Mouse (Mus musculus): ENCODE data around the gene Kazn. TPM values are rescaled to one million over a fixed set of nuclear protein-coding genes. Genes with fewer than 3 reads are reported as not detected.

Kazn gene
- total RNA-seq, 2 experiments from 2014 or later: 7.1 to 10.0 TPM

GRCm38 (mm10) chr4:142242164-142242563, 3.0 kb upstream of the Kazn start:
- no peak for DNase-seq

DNA sequence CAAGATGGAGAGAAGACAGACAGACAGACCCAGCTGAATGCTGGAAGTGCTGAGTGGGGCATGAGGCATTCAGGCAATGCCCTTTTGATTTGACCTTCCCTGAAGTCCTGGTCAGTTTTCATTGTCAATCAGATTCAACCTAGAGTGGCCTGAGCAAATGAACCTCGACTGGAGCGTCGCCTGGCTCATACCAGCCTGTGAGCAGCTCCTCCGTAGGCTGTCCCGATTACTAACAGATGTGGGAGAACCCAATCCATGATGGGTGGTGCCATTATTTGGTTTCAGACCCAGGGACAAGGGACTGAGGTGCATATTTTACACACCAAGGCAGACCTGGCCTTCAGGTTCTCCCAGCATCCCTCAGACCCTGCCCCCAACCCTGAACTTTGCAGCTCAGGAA, 1.7 kb upstream of the Kazn start:
- no peak for DNase-seq

- DNase-seq: peak; percentile 74
Observed at GRCm38 (mm10) chr4:142238486-142239239, 538 bp downstream of the Kazn start.

DNA sequence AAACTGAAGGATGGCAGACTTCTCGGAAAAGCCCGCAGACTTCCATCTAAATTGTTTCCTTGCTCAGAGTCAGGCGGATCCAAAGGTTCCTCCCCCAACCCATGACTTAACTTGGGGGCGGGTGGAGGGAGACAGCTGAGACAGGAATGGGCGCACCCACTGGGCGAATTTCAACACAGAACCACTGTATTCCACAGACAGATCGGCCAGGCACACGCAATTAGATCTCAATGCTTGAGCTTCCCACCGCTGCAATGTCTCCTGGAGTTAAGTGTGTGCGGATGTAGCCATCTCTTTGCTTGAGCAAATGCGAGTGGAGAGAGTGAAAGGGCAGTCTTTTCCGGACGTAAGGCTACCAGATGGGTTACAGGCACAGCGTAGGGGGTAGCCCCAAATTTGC, 1.2 kb downstream of the Kazn start:
- no peak for DNase-seq

DNA sequence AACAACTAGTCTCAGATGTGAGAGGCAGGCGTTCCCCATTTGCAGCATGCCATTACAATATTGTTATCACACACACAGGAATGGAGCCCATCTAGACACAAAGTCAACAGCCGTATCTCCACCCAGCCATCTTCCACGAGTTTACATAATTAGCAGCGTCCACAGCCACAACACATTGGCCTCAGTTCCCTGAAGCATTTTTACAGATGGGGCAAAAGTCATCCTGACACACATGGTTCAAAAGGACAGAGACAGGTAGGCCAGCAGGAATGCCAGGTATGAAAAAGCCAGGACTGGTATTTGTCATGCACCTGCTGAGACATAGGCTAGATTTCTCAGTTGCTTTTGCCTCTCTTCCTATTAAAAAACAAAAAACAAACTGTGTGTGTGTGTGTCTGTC, 2.5 kb downstream of the Kazn start:
- DNase-seq: no peak

- DNase-seq: no peak
Observed at GRCm38 (mm10) chr4:142235426-142235825, 3.8 kb downstream of the Kazn start.

GRCm38 (mm10) chr4:142234828-142235227, 4.4 kb downstream of the Kazn start:
- DNase-seq: no peak

GRCm38 (mm10) chr4:142228821-142229575, 10.2 kb downstream of the Kazn start:
- no peak for DNase-seq

DNA sequence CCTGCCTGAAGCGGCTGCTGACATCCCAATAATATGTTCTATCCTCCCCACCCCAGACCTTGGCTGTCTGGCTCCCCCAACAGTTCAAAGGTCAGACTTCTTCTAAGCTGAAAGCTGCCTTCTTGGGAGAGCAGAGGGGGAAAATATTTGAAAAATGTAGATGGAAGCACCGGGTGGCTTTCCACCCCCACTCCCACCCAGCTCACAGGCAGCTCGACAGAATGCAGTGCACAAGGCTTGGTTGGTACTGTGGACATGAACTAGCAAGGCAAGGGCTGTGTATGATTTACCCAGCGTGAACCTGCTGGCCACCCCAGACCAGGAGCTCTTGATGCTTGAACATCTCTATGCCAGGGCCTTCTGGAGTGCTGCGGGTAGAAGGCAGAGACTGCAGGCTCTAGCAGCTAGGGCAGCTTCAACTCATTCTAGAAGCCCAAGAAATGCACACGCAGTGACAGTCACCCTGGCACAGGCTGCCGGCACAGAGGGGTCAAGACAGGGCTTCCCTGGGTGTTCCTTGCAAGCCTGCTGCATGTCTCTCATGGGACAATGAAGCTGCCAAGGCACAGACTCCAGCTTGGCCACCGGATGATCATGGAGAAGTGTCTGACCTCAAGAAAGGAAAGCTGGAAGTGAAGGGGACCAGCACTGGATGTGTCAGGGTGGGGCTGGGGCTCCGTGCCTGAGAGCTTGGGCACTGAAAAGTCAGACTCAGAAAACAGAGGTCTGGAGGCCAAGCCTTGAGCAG, 15.1 kb downstream of the Kazn start:
- no peak for DNase-seq

DNA sequence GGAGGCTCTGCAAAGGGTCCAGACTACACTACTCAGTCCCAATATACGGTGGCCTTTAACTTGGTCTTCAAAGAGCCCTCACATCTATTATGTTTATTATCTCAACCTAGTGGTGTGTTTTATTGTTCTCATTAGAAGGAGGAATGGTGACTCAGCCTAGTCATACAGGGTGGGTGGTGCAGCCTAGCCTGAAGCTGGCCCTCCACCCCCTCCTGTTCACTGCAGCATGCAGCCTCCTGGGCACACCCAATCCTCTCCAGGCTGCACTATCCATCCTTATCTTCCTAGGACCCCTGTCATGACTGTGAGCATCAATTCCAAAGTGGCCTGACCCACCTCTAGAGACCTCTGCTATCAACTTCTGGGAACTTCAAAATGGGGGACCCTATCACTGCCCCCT, 16.8 kb downstream of the Kazn start:
- no peak for DNase-seq

GRCm38 (mm10) chr4:142221757-142222072, 17.5 kb downstream of the Kazn start:
- DNase-seq: no peak

DNA sequence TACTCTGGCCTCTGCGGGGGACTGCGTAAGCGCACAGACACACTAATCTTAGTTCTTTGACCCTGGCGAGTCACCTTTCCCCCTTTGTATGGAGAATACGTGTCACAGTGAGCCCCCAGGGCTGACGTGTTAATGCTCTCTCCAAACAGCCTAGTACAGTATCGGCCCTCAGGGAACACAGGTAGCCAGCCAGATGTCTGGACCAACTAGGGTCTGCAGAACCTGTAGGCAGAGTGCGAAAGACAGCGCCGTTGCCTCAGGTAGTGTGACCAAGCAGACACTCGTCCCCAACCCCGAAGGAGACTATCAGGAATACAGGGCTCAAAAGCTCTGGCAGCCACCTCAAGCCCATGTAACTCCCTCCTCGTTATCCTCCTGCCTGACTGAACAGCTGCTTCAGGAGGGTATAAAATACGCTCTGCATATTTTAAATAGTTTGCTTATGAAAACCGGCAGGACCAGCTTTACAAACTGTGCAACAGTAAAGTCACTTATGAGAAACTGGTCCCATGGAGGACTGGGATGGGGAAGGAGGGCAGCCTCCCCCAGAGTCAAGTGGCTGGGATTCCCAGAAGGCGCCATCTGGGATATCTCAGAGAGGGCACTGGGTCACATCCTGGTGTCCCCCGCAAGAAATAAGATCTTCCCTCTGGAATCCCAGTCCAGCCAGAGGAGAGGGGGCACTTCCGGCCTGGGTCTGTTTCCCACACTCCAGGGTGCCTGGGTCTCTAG, 18.0 kb downstream of the Kazn start:
- DNase-seq: no peak

GRCm38 (mm10) chr4:142218997-142219396, 20.2 kb downstream of the Kazn start:
- DNase-seq: no peak

- DNase-seq: no peak
Observed at GRCm38 (mm10) chr4:142217048-142217447, 22.2 kb downstream of the Kazn start.

GRCm38 (mm10) chr4:142215760-142216159, 23.4 kb downstream of the Kazn start:
- no peak for DNase-seq

- DNase-seq: no peak
Observed at GRCm38 (mm10) chr4:142214532-142214931, 24.7 kb downstream of the Kazn start.

- DNase-seq: no peak
Observed at GRCm38 (mm10) chr4:142212425-142212824, 26.8 kb downstream of the Kazn start.

DNA sequence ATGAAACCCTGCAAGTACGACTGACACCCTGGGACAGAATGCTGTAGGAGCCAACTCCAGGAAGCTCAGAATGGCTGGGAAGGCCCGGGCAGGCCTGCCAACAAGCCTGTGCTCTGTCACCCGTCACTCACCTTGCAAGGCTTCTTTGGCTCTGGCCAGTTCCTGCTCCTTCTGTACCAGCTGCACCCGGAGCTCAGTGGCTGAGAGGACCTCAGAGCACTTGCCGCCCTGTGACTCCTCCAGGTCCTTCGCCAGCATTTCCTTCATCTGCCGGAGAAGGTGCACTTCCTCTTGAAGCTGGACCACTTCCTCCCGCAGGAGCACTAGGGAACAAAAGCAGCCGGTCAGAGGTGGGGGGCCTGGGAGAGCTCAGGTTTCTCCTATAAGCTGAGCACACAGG, 29.3 kb downstream of the Kazn start:
- DNase-seq: no peak

- DNase-seq: no peak
Observed at GRCm38 (mm10) chr4:142209476-142209875, 29.7 kb downstream of the Kazn start.

DNA sequence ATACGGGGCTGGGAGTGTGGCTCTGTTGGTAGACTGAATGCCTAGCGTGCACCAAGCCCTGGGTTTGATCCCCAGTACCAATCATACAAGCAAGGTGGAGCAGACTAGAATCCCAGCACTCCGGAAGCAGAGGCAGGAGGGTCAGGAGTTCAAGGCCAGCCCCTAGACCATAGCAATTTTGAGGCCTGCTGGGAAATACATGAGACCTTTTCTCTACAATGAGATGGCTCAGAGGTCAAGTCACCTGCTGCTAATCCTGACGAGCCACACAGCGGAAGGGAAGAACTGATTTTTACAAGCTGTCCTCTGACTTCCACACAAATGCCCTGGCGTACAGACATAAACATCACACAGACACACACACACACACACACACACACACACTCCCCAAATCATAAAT, 33.5 kb downstream of the Kazn start:
- DNase-seq: no peak

DNA sequence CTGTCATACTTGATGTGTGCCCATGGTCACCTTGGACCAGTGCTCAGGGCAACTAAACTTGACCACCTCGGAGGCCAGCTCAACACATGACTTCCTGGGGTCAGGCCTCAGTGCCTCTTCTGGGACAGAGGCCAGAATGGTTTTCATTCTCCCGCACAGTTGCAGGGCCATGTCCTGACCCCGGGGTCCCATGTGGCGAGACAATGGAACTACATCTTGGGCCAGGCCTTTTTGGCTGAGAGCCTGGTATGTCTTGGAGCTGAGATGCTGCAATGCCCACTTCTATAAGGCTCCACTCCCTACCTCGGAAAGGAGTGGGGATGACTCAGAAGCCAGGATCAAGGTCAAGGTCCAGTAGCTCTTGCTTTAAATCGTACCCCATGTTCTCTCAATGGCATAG, 42.6 kb downstream of the Kazn start:
- DNase-seq: no peak

- peak; percentile 27 for DNase-seq
Observed at GRCm38 (mm10) chr4:142193780-142194179, 45.4 kb downstream of the Kazn start.

DNA sequence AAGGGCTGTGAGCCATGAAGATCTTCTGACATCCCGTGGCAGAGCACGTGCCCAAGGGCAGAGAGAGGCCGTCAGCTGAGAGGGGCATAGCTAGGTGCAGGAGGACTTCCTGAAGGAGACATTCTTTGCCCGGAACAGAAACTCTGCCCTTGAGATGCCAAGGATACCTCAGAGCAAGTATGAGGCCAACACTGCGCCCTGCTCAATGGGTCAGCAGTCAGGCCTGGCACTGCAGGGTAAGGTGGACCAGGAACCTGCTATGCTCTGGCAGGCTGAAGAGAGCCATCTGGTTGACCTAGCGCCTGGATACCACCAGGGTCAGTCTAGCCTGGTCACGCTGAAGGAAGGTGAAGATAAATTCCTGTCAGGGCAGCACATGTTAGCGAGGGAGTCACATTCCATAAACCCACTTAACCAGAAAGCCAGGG, 46.0 kb downstream of the Kazn start:
- DNase-seq: no peak
